Mouse (Mus musculus) brain, embryonic 18.5 days (tissue): ENCODE results near the gene Rhoc.
"Not testable (repeated sequence)": the region's sequence is repeated elsewhere in the genome, so short reads cannot be mapped to it uniquely, and the experiment has no call there.

ENCODE experiments used
- DNase-seq: peaks from one replicate; pipeline ENCODE4 v3.0.0-alpha.2; 2012; ENCODE audit warnings: low read depth, low spot score

Rhoc gene

DNA sequence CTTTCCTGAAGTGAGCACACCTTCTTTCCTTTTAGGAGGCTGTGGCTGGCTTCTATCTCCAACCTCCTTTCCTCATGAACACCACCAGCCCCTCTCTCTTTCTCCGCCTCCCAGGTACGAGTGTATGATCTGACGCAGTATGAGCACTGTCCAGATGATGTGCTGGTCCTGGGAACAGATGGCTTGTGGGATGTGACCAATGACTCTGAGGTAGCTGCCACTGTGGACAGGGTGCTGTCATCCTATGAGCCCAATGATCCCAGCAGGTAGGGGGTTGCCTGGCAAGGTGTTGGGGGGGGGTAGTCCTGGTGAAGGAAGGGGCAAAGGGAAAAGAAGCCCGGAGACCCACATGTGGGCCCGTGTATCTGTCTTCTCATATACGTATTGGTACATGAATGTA lies 2.9 kb upstream of the Rhoc start:
- no peak for DNase-seq

DNA sequence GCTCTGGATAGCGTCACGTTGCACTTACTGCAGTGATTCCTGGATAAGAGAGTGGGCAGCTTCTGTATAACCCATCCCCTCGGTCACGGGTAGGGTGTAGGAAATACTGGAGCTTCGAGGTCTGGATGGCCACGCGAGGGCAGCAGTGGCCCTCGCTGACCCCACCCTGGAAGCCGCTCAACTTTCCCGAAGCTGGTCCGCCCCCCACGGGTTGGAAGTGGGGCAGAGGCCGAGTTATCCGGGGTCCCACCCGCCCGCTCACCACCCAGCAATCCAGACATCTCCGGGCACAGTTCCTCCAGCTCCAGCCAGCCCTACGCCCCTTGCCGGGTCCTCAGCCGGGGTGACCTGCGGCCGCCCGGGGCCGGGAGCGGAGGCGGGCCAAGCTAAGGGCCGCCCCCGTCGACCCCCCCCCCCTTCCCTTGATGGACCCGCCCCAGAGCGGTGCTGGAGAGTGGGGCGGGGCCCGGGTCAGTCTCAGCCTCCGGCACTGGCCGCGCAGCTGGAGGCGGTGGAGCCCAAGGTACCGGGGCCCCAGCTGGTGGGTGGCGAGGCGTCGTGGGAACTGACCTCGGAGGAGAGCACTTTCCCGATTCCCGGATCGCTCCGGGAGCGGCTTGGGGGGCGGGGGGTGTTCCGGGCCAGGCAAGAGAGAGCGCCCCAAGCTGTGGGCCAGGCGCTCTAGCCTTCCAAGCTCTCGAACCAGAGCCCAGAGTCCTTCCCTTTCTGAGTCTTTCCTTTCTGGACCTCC lies 561 bp downstream of the Rhoc start:
- DNase-seq = no peak

DNA sequence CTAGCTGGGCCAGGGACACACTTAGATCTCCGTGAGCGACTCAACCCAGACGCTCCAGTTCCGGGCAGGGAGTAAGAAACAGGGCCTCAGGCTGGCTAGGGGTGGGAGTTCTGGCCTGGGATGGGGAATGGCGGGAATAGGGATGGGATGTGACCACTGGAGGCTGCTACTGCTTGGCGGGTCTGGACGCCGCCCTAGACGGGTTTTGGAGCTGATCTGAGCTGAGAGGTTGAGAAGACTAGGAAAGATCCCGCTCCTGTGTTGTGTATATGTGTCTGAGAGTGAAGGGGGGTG lies 1.1 kb downstream of the Rhoc start:
- no peak for DNase-seq

DNA sequence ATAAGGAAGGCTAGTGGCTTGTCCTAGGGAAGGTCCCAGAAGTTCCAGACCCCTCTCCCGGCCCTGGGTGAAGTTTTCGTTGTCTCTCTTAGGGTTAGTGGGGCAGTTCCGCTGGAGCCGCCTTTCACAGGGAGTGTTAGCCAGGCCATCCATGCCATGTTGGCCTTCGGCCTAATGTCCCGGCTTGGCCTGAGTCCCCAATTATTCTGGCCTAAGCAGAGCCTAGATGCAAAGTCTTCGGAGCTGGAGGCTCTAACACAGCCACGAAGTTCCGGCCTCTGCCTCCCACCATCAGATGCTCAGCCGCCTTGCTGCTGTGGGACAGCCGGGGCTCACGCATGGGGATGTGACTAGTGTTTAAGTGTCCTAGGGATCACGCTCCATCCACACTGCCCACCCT lies 1.6 kb downstream of the Rhoc start:
- no peak for DNase-seq

DNA sequence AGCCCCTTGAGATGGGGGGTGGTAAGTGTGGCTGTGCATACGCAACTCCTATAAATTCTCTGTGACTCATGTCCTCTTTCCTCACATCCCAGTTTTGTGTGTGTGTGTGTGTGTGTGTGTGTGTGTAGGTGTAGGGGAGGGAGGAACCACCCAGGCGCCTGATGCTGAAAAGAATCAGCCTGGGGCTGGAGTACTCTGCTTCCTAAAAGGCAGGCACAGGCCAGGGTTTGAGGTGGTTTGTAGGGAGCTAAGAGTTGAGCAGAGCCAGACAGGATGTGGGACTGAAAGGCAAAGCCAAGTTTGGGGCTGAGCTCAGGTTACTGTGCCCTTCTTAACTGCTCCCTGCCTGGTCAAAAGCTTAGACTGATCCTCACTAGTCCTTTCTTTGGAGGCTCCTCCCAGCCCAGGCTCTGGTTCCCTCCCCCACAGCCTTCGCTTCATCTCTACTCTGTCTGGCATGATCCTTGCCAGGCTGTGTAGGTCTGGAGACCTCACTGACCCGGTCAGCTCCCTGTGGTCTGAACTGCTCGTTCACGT lies 2.3 kb downstream of the Rhoc start:
- DNase-seq = no peak

DNA sequence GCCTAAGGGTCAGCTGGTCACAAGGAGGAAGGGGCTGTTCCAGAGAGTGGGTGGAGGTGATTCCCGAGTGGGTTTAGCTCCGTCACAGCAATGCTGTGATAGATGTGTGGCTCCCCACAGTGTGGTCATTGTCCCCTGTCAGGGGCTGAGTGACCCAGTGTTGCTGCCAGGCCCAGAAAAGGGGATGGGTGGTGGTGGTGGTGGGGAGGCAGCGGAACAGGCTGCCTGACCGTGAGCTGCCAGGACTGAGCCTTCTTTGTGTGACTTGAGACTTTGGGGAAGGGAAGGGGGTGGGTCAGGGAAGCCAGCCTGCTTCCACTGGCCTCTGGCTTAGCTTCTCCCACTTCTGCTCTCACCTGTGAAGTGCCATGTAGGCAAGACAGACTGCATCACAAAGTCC lies 2.8 kb downstream of the Rhoc start:
- DNase-seq = no peak

DNA sequence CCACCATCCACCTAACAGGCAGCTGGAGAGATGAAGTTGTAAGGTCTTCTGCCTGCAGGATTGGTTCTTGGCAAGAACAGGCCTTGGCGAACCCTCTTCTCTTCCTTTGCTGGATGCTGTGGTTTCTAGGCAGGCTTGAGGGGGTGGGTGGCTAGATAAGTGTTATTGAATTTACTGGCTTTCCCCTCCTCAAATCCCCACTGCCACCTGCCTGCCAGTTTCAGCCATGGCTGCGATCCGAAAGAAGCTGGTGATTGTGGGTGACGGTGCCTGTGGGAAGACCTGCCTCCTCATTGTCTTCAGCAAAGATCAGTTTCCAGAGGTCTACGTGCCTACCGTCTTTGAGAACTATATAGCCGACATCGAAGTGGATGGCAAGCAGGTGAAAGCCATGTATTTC lies 3.5 kb downstream of the Rhoc start:
- DNase-seq = no peak

DNA sequence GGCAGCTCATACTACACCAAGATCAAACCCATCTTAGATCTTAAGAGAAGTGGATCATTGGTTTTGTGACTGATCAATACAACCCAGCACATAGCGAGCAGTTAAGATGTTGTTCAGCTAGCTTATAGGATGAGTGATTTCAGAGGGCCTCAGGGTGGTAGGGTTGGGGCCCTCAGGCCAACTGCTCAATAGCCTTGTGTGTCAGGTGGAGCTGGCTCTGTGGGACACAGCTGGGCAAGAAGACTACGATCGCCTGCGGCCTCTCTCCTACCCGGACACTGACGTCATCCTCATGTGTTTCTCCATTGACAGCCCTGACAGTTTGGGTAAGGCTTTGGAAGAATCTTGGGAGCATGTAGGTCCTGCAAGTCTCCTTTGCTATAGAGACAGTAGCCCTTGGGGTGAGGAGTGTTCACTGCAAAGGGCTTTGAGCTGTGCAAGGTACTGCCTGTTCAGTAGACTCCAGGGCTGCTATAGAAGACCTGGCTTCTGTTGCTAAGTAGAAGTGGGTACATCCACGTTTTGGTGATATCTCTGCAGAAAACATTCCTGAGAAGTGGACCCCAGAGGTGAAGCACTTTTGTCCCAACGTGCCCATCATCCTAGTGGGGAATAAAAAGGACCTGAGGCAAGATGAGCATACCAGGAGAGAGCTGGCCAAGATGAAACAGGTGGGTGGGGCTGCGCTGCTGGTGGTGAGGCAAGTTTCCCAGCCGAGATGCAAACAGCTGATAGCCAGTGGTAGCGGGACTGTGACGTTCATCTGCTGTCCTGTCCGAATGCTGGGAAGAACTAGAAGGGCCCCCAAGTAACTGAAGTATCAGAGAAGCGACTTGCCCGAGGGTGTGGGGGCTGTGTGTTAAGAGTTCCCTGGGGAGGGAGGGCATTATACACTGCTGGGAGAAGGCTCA lies 4.4 kb downstream of the Rhoc start:
- DNase-seq = no peak

DNA sequence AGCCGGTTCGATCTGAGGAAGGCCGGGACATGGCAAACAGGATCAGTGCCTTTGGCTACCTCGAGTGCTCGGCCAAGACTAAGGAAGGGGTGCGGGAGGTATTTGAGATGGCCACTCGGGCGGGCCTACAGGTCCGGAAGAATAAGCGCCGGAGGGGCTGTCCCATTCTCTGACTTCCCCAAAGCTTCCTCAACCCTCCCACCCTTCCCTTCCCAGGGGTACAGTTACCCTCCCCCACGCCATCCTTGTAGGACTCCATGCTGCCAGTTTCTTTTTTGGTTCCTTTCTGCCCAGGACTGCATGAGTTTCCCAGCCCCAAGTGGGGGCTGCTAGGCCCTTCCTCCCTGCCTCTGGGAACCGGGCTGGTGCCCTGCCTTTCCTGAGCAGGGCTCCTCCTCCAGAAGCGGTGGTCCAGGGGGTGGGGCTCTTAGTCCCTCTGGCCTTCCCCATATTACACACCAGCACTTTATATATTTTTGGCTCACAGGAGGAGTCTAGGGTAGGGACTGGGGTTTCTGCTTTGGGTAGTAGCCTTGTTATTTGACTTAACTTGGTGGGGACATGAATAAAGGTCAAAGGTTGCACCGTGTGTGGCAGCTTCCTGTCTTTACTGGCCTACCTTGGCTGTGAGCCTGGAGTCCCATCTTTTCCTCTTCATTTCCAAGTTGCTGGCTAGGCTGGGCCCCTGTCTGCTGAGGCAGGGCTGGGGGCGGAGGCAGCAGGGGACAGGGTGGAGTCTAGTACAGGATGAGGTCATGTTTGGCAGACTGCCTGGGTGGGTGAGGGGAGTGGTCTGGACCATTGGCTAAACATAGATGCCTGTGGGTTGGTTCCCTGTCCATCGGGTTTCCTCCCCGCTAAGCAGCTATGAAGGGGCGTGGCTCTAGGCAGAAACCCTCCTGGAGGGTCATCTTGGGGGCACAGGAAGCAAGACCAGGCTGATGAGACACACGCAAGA lies 6.0 kb downstream of the Rhoc start:
- DNase-seq = no peak

DNA sequence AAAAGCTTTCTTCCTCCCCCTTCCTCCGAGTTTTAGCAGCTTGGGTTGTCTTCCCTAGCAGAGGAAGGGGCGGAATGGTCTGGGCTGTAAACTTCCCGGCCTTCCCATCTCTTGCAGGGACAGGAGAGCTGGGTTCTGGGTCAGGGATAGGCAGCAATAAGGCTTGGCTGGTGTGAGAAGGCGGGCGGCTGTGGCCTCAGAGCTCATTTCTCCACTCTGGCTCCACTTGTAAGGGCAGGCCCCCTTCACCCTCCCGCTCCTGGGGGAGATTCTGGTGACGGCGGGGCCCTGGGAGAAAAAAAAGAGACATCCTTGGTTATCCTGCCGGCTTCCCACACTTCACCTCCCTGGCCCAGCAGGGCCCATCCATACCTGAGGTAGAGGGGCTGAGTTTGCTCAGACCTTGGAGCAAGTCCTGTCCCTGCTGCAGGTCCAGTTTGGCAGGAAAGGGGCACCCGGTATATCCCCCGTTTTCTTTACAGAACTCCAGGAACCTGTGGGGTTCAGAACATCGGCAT lies 6.8 kb downstream of the Rhoc start:
- no peak for DNase-seq

DNA sequence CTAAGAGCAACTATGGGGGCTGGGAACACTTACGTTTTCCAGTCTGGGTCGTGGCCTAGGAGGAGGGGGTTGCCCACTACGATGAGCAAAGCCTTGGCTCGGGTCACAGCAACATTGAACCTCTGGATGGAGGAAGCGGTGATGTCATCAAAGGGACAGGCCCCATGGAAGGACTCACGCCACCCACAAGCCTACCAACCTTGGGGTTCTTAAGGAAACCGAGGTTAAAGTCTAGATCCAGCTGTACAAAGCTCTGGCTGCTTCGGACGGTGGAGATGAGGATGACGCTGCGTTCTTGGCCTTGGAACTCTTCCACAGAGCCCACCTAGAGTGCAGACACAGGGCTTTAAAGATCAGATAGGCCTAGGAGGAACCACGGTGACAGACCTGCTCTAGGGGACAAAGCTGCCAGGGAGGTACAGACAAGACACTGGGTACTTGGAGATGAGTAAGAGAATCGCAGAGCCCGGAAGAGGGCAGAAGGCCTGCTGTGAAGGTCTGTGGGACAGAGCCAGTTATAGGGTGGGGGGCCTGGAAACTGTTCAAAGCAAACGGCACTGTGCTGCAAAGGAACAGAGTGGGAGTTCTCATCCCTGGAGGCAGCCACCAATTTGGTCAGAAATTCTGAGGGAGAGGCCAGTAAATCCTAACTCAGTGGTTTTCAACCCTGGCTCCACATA lies 7.6 kb downstream of the Rhoc start:
- DNase-seq = no peak

DNA sequence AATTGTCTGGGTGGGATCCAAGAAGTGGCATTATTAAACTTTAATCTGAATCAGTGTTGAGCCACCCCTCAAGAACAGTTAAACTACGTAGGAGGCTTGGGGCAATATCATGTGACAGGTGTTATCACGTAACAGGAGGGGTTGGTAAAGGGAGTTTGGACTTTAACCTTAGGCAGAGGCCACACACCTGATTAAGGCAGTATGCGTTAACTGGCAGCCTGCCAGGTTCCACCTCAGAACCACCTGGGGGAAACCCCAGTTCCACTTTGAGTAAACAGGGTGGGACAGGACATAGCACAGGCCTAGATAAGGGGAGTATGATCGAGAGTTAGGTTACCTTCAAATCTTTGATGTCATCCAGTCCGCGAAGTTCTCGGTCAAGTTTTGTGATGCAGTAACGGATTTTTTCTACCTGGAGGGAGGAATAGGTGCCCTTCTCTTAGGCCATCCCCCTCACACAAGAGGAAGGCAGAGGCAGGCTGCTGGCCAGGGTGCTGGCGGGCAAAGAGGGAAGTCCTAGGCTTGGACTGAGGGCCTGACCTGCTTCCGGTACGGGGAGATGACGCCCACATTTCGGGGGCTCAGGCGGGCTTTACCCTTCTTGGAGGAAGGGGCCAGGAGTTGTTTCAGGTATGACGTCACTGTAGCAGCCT lies 8.4 kb downstream of the Rhoc start:
- DNase-seq = no peak

DNA sequence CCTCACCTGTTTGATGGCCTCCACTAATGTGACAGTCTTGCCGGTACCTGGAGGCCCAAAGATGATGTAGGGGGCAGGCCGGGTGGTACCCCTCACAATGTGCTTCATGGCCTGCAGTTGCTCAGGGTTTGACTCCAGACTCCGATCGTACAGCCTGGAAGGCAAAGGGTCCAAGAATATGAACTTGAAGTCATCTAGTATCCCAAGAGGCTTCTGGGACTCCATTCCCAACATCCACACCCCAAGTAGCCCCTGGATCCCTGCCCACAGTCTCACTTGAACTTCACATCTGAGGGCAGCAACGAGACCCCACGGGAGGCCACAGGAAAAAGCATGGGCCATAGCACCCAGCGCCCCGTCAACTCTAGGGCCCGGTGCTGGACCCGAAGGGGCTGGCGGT lies 12.5 kb downstream of the Rhoc start:
- DNase-seq = no peak

DNA sequence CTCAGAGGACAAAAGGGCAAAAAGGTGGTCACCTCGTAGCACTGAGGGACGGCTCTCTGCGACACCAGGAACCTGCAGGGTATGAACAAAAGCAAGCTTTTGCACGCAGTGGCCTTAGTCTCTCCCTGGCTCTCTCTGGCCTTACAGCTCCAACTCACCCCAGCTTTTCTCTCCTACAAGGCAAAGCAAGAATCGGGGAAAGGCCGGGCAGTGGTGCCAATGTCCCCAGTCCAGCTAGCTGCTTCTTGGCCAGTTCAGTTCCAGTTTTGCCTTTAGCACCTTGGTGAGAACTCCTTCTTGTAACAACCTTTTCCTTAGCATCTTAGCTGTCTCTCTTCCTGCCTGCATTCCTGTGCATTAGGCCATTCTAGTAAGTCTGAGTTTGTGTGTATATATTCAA lies 13.3 kb downstream of the Rhoc start:
- no peak for DNase-seq

DNA sequence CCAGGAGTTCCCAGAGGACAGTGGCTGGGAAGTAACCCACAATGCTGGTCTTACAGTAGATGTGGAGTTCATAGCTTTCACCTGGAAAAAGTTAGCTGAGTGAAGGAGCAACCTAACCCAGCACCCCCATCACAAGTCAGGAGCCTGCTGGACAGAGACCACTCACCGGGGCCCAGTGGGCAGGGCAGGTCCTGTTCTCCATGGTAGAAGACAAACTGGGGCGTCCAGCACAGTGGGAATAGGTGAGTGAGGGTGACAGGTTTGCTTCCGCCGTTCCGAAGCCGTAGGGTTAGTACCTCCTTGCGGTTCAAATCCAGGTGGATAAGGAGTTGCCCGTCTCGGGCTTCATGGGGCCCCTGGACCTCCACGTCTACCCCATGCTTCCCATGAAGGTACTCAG lies 16.1 kb downstream of the Rhoc start:
- no peak for DNase-seq

DNA sequence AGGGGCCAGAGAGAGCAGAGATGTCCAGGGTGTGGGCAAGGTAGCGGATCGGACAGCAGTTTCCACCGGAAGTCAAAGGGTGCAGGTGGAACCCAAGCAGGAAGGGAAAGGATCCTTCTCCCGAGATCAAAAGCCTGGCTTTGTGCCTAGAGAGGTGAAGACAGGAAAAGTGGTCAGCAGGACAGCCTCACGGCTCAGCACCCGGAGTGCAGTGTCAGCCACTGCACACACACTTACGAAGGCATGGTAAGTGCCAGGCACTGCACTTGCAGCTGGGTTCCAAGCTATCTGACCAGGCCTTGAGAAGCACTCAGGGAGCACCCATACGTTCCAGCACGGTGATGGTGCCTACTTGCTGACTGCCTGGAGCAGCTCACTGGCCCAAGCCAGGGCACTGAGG lies 17.4 kb downstream of the Rhoc start:
- no peak for DNase-seq

DNA sequence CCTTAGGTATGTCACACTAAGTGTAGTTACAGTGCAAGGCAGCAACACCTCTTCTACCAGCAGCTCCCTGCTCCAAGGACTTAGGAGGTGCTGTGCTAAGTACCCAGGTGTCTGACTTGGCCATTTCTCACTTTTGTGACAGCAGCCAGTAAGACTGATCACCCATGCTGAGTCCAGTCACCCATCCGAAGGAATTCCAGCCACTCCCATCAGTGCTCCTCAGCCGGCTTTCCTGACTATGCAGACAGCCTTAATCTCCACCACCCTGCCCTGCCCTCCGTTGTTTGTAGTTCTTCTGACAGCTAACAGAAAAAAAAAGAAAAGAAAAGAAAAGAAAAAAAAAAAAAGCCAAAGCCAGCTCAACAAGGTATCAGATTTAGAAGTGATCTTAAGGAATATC lies 23.6 kb downstream of the Rhoc start:
- DNase-seq = no peak

DNA sequence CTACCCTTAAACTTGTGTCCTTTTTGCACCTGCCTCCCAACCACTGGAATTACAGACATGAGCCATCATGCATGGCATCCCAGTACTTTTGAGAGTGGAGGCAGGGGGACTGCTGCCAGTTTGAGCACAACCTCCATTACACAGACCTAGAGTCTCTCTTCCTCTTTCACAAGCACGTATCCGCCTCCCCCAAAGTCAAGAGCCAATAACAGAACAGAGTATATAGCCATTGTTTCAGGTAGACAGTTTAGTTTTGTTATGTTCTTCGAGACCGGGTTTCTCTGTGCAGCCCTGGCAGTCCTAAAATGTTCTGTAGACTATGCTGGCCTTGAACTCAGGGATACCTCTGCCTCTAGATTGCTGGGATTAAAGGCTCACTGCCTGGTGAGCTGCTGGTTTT lies 24.1 kb downstream of the Rhoc start:
- no peak for DNase-seq

DNA sequence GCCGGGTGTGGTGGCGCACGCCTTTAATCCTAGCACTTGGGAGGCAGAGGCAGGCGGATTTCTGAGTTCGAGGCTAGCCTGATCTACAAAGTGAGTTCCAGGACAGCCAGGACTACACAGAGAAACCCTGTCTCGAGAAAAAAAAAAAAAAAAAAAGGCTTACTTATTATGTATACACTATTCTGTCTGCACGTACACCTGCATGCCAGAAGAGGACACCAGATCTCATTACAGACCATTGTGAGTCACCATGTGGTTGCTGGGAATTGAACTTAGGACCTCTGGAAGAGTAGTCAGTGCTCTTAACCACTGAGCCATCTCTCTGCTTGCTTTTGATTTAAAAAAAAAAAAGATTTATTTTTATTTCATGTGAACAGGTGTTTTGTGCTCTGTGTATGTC lies 25.1 kb downstream of the Rhoc start:
- DNase-seq = not testable (repeated sequence)

DNA sequence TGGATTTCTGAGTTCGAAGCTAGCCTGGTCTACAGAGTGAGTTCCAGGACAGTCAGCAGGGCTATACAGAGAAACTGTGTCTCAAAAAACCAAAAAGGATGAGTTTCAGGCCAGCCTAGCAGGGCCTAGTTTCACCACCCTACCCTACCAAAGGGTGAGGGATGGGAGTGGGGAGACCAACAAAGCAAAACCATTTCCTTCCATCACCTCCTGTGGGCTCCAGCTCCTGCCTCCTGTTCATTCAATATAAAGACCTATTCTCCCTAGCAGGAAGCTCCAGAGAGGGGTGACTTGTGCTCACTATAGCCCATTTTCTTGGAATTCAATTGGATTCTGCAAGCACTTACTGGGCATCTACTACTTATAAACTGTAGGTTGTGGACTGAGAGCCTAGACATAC lies 26.6 kb downstream of the Rhoc start:
- no peak for DNase-seq

DNA sequence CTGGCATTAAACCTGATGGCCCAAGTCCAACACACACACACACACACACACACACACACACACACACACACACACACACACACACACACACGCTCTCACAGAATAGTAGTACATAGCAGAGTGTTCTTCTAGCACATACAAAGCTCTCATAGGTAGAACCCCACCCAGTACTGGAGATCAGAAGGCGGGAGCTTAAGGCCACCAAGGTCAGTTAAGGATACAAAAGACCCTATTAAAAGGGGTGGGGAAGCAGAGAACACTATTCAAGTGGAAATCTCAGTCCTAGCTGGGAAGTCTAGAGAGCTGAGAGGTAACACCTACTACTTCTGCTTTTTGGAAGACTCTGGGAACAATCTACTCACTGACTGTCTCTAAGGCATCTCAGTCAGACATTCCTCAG lies 27.2 kb downstream of the Rhoc start:
- no peak for DNase-seq
